Mouse (Mus musculus) layer of hippocampus, postnatal 25 days (tissue): ENCODE results near the gene OR5BS1P. TPM values are rescaled to one million over a fixed set of nuclear protein-coding genes. Genes with fewer than 3 reads are reported as not detected.
"Not testable (repeated sequence)": the region's sequence is repeated elsewhere in the genome, so short reads cannot be mapped to it uniquely, and the experiment has no call there.

Experiments used
- DNase-seq, 2 experiments: peaks; one replicate each; pipeline ENCODE4 v3.0.0; 2022; ENCODE audit warnings: mixed read lengths in 2 of 2, low spot score in 1 of 2; ENCODE audit errors: extremely low spot score in 1 of 2
- total RNA-seq, 2 experiments: library from RNA; stranded (reverse); gene quantifications; 2 replicates each; pipeline ENCODE4 v1.2.3; 2021

OR5BS1P gene
- total RNA-seq, 2 experiments from 2014 or later: not detected

- DNase-seq: peak; percentile 44 to 81
Measured at GRCm38 (mm10) chr15:98504514-98504913, 34.8 kb downstream of the OR5BS1P start.

GRCm38 (mm10) chr15:98506253-98506957 lies 36.7 kb downstream of the OR5BS1P start:
- DNase-seq: no peak

- no peak for DNase-seq
Measured at GRCm38 (mm10) chr15:98507321-98507720, 37.6 kb downstream of the OR5BS1P start.

GRCm38 (mm10) chr15:98509387-98509786 lies 39.7 kb downstream of the OR5BS1P start:
- DNase-seq: no peak

- peak; percentile 70 to 88 for DNase-seq
Measured at GRCm38 (mm10) chr15:98510438-98511385, 41.0 kb downstream of the OR5BS1P start.

GRCm38 (mm10) chr15:98511386-98511928 lies 41.8 kb downstream of the OR5BS1P start:
- no peak for DNase-seq

- no peak for DNase-seq
Measured at GRCm38 (mm10) chr15:98512232-98512631, 42.5 kb downstream of the OR5BS1P start.

- DNase-seq: no peak
Measured at GRCm38 (mm10) chr15:98512799-98513321, 43.2 kb downstream of the OR5BS1P start.

- not testable (repeated sequence) for DNase-seq
Measured at GRCm38 (mm10) chr15:98513676-98514075, 44.0 kb downstream of the OR5BS1P start.

GRCm38 (mm10) chr15:98514146-98514545 lies 44.5 kb downstream of the OR5BS1P start:
- no peak for DNase-seq

GRCm38 (mm10) chr15:98514845-98515244 lies 45.1 kb downstream of the OR5BS1P start:
- DNase-seq: not testable (repeated sequence)

GRCm38 (mm10) chr15:98517380-98518355 lies 48.0 kb downstream of the OR5BS1P start:
- peak; percentile 36 to 62 for DNase-seq

GRCm38 (mm10) chr15:98521245-98521644 lies 51.5 kb downstream of the OR5BS1P start:
- no peak for DNase-seq

- no peak for DNase-seq
Measured at GRCm38 (mm10) chr15:98526057-98526456, 56.4 kb downstream of the OR5BS1P start.

GRCm38 (mm10) chr15:98527056-98527771 lies 57.5 kb downstream of the OR5BS1P start:
- DNase-seq: no peak

- DNase-seq: no peak
Measured at GRCm38 (mm10) chr15:98528066-98528563, 58.4 kb downstream of the OR5BS1P start.
